Mouse (Mus musculus): ENCODE data around the gene Rps18. TPM values are rescaled to one million over a fixed set of nuclear protein-coding genes. Genes with fewer than 3 reads are reported as not detected.

Gene Rps18
- total RNA-seq, 2 experiments from 2014 or later: 319 to 336 TPM

- no peak for DNase-seq (ENCODE audit: low spot score in 2 of 2)
Observed at GRCm38 (mm10) chr17:33947430-33948089, 8.2 kb downstream of the Rps18 start.

GRCm38 (mm10) chr17:33943454-33943853, 12.3 kb downstream of the Rps18 start:
- no peak for DNase-seq (ENCODE audit: low spot score in 2 of 2)

GRCm38 (mm10) chr17:33941381-33941780, 14.4 kb downstream of the Rps18 start:
- DNase-seq (ENCODE audit: low spot score in 2 of 2): no peak

- no peak for DNase-seq (ENCODE audit: low spot score in 2 of 2)
Observed at GRCm38 (mm10) chr17:33940981-33941380, 14.8 kb downstream of the Rps18 start.

DNA sequence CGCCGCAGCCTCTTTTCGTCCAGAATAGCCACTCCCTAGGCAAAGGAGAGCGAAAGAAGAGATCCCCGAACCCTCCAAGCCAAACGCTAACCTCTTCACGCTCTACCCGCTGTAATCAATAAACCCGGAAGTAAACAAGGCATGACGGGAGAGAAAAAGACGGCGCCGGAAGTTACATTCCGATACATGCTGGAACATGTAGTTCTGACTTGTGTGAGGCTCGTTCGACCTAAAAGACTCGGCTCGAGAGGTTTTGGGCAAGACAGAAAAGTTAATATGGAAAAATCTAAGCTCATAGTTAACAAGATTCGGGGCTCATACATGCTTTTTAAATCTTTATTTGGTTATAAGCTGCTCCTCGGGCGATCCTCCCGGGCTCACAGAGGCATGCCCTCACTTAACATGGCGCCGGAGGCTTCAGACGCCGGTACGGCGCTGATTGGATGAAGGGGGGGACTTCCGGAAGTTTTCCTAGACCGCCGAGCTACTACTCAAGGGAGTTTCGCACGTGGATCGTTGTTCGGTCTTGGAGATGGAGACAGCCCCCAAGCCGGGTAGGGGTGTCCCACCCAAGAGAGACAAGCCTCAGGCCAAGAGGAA, 15.5 kb downstream of the Rps18 start, which contains the start of the genes Pfdn6 and Wdr46:
TSS of gene Pfdn6 (minus strand) at position 138 of the 600 bp plus-strand sequence.
TSS of gene Wdr46 (plus strand) at position 455 of the 600 bp plus-strand sequence.
- DNase-seq (ENCODE audit: low spot score in 2 of 2): peak; percentile 84 to 95

GRCm38 (mm10) chr17:33938783-33939182, 17.0 kb downstream of the Rps18 start:
- no peak for DNase-seq (ENCODE audit: low spot score in 2 of 2)

GRCm38 (mm10) chr17:33936993-33937392, 18.8 kb downstream of the Rps18 start:
- no peak for DNase-seq (ENCODE audit: low spot score in 2 of 2)

- DNase-seq (ENCODE audit: low spot score in 2 of 2): no peak
Observed at GRCm38 (mm10) chr17:33935422-33936055, 20.3 kb downstream of the Rps18 start.

DNA sequence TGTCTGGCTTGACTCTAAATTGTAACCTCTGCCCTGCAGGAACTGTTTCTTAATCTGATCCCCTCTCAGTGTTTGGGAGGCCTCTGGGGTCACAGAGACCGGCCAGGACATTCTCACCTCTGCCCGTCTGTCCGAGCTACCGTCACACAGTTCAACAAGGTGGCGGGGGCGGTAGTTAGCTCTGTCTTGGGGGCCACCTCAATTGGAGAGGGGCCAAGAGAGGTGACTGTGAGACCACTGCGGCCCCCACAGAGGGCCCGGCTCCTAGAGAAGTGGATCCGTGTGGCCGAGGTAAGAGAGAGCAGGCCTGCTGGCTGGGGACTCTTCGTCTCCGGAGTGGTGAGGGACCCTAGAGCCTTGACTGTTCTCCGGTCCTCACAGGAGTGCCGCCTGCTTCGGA, 22.8 kb downstream of the Rps18 start:
- DNase-seq (ENCODE audit: low spot score in 2 of 2): no peak

GRCm38 (mm10) chr17:33932448-33932847, 23.4 kb downstream of the Rps18 start:
- DNase-seq (ENCODE audit: low spot score in 2 of 2): no peak

DNA sequence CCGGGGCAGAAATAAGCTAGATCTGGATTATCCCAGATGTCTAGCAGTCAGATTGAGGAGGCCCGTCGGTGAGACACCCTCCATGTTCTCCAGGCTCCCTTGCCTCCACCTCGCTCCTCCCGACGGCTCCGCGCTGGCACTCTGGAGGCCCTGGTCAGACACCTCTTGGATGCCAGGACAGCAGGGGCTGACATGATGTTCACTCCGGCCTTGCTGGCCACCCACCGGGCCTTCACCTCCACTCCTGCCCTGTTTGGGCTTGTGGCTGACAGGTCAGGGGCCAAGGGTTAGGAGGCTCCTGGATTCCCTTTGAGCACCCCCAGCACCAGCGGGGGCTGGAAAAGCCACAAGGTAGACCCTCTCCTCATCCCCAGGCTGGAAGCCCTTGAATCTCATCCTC, 23.9 kb downstream of the Rps18 start:
- no peak for DNase-seq (ENCODE audit: low spot score in 2 of 2)

DNA sequence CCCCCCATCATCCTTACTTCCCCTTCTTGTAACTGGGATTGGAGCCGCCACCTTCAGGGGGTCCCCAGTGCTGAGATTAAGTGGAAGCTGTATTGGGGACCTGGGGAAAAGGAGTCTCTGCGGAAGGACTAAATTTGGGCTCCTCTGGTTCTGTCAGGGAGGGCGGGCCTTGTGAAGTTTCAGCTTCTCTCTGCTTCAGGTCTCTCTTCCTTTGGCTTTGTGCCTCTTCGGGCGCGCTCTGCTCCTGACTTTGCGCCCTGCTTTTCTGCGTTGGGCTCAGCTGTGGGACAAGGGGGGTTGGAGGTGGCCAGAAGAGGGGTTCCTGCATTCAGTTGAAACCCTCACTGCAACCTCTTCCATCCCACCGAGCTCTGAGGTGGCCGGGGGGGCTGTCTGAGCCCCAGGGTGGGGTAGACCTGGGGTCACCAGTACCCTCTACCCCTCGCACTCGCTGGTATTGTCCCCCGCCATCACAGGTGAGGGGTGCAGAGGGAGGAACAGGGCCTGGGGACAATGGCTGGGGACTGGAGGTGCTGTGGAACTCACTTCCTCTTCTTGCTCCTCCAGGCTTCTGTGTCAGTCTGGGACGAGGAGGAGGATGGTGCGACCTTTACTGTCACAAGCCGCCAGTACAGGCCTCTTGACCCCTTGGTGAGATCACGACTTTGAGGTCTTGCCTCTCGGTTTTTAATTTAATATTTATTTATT, 24.5 kb downstream of the Rps18 start:
- no peak for DNase-seq (ENCODE audit: low spot score in 2 of 2)

GRCm38 (mm10) chr17:33930280-33931158, 25.3 kb downstream of the Rps18 start:
- peak in 1 of 2 experiments; percentile 83 for DNase-seq (ENCODE audit: low spot score in 2 of 2)

DNA sequence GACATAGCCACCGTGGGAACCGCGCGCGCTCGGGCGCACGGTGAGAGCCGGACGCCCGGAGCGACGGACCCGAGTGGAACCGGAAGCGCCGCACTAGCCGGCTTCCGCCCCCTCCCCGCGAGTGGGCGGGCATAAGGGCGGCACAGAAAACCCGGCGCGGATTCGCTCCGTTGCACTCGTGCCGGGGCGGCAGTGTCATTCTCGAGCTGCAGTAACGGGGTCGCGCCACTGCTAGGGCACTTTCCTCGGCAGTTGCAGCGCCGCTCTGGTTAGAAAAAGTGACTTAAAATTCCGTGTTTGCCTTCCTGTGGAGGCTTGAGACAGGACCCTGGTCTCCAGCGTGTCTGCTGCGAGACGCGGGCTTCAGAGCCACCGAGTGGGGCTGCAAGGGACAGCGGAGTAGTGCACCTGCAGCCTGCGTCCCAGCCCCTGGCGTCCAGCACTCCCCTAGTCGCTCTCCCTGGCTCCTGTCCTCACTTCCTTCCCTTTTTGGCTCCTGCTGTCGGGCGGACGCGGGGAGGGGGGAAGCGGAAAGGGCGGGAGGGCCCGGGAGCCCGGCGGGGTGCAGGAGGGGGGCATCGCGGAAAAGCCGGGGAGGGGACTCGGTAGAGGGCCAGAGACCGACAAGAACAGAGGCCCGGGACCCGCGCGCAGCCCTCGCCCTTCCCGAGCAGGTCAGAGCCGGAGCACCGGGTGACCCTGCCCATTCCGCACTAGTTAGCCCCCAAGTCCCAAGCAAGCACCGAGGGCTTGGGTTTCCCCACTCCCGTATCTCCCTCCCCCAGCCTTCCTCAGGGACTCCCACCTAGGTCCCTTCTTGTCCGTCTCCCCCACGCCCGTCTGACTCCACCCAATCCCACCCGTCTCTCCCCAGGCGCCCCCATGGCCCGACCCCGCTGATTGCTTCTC, 26.2 kb downstream of the Rps18 start, which contains the start of gene Rgl2:
TSS of gene Rgl2 (plus strand) at position 173 of the 909 bp plus-strand sequence.
- DNase-seq (ENCODE audit: low spot score in 2 of 2): peak; percentile 91 to 94

- DNase-seq (ENCODE audit: low spot score in 2 of 2): no peak
Observed at GRCm38 (mm10) chr17:33928251-33928947, 27.4 kb downstream of the Rps18 start.

- DNase-seq (ENCODE audit: low spot score in 2 of 2): no peak
Observed at GRCm38 (mm10) chr17:33926207-33926932, 29.4 kb downstream of the Rps18 start.

- no peak for DNase-seq (ENCODE audit: low spot score in 2 of 2)
Observed at GRCm38 (mm10) chr17:33925406-33926116, 30.2 kb downstream of the Rps18 start.

Measured in layer of hippocampus, adult 18-20 months (tissue).